Mouse (Mus musculus): Measurements from ENCODE around the gene Noxo1.

GRCm38 (mm10) chr17:24729067-24729466 lies 33.0 kb downstream of the Noxo1 start:
- TF ChIP-seq CTCF (conservative IDR thresholded peaks at IDR 0.05; ENCODE audit: insufficient read depth, insufficient read length, low read depth, low read length) (no peak), POLR2A (IDR thresholded peaks at IDR 0.05; ENCODE audit: low read depth, low read length) (no peak)

Measured in kidney, adult 2 months (tissue).